Mouse (Mus musculus) spleen, adult 18-20 months (tissue): ENCODE results near the gene Rnaseh1.

Experiments
- DNase-seq, 2 experiments: peaks; one replicate each; pipeline ENCODE4 v3.0.0; 2022; ENCODE audit warnings: mixed read lengths in 2 of 2

The Rnaseh1 gene

GRCm38 (mm10) chr12:28674038-28674720, 24.8 kb downstream of the Rnaseh1 start:
- DNase-seq: no peak

GRCm38 (mm10) chr12:28675121-28675924, 25.9 kb downstream of the Rnaseh1 start, which contains the start of gene Adi1:
TSS of gene Adi1 (plus strand) at chr12:28675231.
- DNase-seq: peak; percentile 68 to 83

GRCm38 (mm10) chr12:28675925-28676209, 26.5 kb downstream of the Rnaseh1 start:
- DNase-seq: no peak

DNA sequence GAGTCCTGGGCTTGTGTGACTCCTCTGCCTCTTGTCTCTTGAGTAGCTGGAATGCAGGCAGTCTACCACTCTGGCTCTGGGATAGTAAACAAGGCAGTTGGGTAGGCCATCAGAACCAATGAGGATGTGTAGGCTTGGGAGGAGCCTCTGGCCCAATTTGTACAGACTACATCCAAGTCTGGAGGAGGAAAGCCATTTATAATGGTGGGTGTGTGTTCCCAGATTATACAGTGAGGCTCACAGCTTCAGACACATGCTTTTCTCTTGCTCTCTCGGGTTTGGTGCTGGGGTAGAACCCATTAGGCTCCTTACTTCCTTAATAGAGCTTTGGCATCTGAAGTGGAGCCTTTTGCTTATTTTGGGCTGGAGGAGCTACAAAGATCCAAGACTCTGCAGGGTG, 35.3 kb downstream of the Rnaseh1 start:
- DNase-seq: no peak

DNA sequence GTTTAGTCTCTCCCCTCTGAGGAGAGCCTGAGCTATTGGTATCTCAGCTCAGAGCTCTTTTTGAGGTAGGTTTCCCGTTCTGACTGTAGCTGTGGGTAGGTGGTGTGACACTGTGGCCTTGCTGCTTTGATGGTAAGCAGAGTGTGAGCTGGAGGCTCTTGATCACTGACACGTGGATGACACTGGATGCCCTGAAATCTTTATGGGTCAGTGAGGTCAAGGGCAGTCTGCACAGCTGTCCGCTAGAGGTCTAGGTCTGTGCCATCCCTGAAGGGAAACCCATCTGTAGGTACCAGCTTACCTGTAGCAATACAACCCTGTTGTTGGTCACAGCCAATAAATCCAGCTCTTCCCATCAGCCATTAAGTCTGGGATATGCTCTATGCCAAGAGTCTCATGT, 36.4 kb downstream of the Rnaseh1 start:
- DNase-seq: no peak

DNA sequence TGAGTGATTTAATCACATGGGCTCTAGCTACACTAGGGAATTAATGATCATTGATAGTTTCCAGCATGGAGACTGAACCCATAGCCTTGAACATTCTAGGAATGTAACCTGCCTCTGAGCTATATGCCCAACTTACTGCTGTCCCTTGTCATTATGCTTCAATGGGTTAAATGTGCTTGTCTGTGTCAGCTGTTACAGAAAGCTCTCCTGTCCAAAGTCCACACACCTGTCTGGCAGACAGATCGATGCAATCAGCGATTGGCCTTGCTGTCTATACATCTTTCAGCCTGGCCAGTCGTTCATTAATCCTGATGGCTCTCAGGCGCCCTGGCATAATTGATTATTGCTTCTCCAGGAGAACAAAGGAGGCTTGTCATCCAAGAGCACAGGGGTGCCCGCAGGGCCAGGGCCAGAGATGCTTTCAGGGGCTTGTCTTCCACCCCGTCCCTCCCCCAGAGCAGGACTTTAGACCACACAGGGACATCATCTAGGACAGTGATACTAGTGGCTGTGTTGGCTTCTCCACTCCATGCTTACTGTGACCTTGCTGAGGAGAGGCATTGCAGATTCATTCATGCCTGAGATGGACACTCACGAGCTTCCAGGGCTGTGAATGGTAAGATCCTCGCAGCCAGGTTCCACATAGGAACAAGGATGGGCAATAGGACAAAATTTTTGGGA, 36.9 kb downstream of the Rnaseh1 start:
- DNase-seq: no peak

GRCm38 (mm10) chr12:28688996-28689395, 39.6 kb downstream of the Rnaseh1 start:
- no peak for DNase-seq

DNA sequence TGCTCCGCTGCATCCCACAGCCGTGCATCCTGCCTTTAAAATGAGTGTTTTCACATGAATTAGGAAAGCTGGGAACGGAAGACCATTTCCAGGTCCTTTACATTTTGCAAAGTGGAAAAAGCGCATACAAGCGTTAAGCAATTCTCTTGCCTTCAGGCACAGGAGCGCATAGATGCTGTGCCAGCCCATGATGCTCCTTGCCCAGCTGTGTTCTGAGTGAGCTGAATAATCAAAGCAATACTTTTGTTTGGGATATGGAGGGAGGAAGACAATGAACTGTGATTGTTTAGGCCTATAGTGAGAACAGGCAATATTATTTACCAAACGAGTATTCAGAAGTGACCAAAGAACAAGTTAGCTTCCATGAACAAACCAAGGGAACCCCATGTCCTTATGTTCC, 41.3 kb downstream of the Rnaseh1 start:
- no peak for DNase-seq

- no peak for DNase-seq
Measured at GRCm38 (mm10) chr12:28693738-28694137, 44.3 kb downstream of the Rnaseh1 start.

DNA sequence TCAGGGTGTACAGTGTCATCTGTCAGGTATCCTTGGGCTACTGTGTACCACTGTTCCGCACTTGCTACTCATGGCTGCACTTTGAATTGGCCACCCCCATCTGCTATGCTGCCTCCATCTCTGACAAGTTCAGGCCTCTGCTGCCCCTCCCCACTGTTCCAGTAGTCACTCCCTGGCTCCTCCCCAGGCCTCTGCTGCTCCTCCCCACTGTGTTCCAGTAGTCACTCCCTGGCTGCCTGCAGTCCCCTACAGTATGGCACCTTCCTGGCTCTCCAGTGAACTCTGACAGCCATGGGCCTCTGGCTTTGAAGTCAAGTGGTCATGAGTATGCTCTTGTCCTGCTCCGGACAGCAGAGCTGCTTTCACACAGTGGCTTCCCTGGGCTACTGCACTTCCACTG, 44.8 kb downstream of the Rnaseh1 start:
- no peak for DNase-seq

DNA sequence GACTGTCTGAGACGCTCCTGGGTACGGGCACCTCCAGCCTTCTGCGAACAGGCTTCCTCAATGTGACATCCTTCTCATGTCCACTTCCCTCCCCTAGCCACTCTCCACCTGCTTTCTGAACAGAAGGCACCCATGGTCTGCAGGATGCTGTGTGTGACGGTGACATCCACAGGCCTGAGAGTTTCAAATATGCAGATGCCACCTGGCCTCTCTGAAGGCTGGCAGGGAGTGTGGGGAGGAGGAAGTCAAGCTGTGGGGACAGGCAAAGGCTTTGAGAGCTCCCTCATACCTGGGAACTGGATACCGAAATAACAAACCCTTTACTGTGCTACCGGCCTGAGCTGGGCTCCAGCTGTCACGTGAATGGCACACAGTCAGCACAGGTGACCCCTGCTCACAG, 45.4 kb downstream of the Rnaseh1 start:
- DNase-seq: no peak

DNA sequence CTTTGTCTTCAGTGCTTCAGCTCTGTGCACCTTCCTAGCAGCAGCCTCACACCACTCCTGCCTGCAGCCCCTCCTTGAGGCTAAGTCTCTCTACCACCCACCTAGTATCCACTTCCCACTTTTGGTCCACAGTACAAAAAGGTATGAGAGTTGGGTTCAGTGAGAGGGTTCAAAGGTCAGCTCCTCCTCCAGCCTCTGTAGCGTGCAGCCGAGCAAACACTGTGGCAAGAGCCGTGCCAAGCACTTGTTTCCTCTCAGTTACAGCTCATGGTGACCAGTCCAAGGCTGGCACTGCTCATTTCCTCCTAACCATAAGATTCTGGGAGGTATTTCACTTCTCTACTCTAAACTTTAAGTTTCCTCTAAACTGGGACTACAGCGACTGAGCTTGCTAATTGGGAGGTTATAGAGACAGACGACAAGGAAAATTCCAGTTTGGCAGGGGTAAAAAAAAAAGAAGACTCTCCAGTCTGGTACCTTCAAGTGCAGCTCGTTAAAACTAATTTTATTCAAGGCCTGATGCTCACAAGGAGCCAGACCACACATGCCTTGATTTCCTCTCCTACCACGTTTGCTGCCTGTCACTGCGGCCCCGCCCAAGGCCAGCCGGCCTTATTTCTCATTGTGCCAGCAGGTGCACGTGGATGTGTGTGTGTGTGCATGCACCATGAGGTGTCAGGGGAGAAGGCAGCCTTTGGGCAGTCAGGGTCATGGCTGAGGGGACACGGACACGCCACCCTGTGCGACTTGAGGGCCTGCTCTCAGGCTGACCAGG, 48.6 kb downstream of the Rnaseh1 start:
- DNase-seq: no peak

DNA sequence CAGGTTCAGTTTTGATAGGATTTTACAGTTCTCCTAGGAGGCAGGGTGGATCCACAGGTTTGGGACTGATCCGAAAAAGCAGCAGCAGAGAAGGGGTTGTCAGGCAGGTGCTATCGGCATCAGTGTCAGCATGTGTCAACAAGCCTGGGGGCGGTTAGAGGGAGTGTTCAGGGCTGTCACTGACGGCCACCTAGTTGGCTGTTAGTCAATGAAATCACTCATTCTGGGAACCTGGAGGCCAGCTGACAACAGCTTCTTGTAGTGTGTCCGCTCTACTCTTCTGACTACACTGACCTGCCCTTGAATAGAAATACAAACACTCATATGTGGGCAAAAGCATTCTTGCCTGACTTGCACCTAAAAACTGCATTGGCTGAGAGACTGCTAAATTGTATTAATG, 49.7 kb downstream of the Rnaseh1 start:
- no peak for DNase-seq

GRCm38 (mm10) chr12:28699656-28700055, 50.3 kb downstream of the Rnaseh1 start:
- peak in 1 of 2 experiments; percentile 66 for DNase-seq

DNA sequence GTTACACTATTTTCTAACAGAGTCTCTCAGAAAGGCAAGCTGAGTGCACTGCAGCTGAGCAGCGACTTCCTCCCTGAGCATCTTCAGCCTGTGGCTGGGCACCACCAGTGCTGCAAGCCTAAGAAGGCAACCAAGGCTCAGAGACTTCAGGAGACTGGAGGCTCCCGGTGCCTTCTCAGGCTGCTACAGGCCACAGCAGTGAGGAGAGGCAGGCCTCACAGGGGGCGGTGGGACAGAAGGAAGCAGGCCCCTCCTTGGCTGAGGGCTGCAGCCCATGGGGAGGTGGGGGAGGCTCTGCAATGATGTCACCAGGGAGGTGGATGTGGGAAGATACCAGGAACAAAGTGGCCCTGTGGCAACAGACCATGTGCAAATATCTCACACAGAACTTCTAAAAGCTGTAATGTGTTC, 50.7 kb downstream of the Rnaseh1 start:
- no peak for DNase-seq

DNA sequence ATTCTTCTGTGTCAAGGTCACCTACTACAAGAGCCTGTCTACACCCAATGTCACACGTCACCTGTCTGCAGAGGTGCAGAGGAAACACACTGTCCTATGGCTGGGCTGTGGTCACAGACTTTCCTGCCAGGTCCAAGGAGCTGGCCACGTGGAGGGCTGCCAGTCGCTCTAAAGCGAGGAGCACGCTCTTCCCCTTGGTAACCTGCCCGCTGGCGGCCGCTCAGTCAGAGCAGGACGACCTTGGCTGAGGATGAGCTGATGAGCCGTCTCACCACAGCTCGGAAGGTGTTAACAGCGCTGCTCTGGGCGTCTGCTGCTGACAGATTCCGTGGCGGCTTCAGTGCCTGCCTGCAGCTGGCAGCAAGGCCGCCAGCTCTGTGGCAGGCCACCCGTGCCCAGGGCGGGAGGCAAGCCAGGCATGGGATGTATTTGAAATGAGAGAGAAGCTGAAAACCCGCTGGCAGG, 51.2 kb downstream of the Rnaseh1 start:
- DNase-seq: no peak

- no peak for DNase-seq
Measured at GRCm38 (mm10) chr12:28701302-28701701, 51.9 kb downstream of the Rnaseh1 start.

- no peak for DNase-seq
Measured at GRCm38 (mm10) chr12:28704381-28704780, 55.0 kb downstream of the Rnaseh1 start.

DNA sequence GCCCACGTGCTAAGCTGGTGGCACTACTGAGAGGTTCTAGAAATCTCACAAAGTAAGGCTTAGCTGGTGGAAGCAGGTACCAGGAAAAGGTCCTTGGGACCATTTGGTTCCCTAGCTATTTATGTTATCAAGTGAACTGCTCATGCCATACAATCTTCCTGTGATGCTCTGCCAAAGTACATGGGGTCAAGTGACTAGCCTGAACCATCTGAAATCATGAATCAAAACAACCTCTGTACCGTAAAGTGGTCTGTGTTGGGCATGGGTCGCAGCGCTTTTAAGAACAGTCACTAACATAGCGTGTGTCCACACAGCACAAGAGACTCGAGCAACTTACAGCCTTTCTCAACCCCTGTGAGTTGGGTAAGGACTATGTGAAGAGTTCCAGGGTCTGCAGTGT, 55.8 kb downstream of the Rnaseh1 start:
- DNase-seq: no peak

- no peak for DNase-seq
Measured at GRCm38 (mm10) chr12:28708154-28708553, 58.8 kb downstream of the Rnaseh1 start.
